Mouse (Mus musculus): ENCODE results near the gene Serpinb1c. TPM values are rescaled to one million over a fixed set of nuclear protein-coding genes. Genes with fewer than 3 reads are reported as not detected.

Serpinb1c gene
- polyA plus RNA-seq, 1 experiment from 2014 or later: not detected

DNA sequence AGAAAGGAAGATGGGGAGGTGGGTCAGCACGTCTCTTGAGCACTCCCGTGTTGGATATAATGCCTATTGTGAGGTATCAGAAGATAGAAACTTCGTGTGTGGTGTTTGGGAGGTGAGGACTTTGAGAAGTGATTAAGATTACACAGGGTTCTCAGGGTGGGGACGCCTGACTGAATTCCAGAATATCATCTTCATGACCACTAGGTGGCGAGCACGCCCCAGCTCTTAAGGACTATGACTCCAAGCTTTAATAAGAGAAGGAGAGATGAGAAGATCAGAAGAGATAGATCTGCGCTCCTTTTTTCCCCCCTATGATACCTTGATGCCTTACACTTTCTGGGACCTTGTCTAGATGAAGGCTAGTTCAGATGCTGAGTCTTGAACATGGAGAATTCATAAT, 46.0 kb downstream of the Serpinb1c start:
- Histone ChIP-seq H3K4me1 (replicated peaks; ENCODE audit: control insufficient read depth, insufficient read depth, low read length) (peaks cover 15% of the 10 kb centered on the region), H3K4me2 (ENCODE audit: low read depth, low read length) (no peak overlapping the region), H3K9ac (ENCODE audit: low read length) (no peak overlapping the region), H3K27me3 (ENCODE audit: control insufficient read depth, insufficient read depth, low read depth, low read length) (no peaks in the 10 kb centered on the region), H3K9me3 (ENCODE audit: control insufficient read depth, low read length) (no peaks in the 10 kb centered on the region), H3K27ac (ENCODE audit: low read length) (no peak overlapping the region), H3K4me3 (ENCODE audit: low read length) (no peak overlapping the region), H3K36me3 (ENCODE audit: control insufficient read depth, insufficient read depth, low read length) (no peaks in the 10 kb centered on the region)
- peak; percentile 60 for ATAC-seq (ENCODE audit: low read depth)
- 12% methylated on average over 7 of the region's 7 CpGs for WGBS

DNA sequence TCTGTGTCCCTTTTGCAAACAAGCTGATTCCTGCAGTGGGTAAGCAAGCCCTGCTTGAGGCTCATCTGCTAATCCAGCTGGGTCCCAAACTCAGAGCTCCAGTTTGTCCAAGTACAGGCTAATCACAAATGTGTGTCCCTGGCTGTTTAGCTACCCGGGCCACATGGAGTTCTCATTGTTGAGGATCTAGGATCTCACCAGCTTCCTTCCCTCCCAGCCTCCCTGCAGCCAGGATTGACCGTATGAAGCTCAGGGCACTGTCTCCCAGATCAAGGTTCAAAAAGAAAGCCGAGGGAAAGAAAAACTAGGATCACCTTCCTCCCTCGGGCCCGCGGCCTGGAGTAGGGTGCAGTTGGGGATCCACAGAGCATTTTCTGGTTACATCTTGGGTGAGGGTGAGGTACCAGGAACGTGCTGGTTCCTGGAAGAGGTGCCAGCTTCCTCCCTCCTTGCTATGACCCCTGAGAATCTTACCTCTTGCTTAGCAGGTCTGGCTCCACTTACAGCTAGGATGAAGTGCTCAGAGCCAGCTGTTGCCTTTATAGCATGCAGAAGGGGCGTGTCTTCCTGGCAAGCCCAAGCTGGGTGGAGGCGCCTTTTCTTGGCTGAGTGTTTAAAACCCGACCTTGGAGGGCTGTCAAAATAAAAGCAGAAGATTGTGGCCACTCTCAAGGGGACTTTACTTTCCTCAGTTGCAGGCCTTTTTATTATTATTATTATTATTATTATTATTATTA, 47.2 kb downstream of the Serpinb1c start, which contains the start of gene Serpinb1a:
Gene Serpinb1a, minus strand, starts transcription at position 518 of the 737 bp plus-strand sequence.
- WGBS: 50% methylated on average over 10 of the region's 10 CpGs
- Histone ChIP-seq H3K27me3 (ENCODE audit: control insufficient read depth, insufficient read depth, low read depth, low read length) (no peaks in the 10 kb centered on the region), H3K36me3 (ENCODE audit: control insufficient read depth, insufficient read depth, low read length) (no peaks in the 10 kb centered on the region), H3K9ac (ENCODE audit: low read length) (no peak within 1 kb of the TSS; the same call in 1 of the 2 replicates), H3K27ac (ENCODE audit: low read length) (no peak within 1 kb of the TSS), H3K4me1 (replicated peaks; ENCODE audit: control insufficient read depth, insufficient read depth, low read length) (peaks cover 15% of the 10 kb centered on the region), H3K9me3 (ENCODE audit: control insufficient read depth, low read length) (no peaks in the 10 kb centered on the region), H3K4me2 (ENCODE audit: low read depth, low read length) (no peak within 1 kb of the TSS), H3K4me3 (ENCODE audit: low read length) (no peak within 1 kb of the TSS)
- peak; percentile 82 for ATAC-seq (ENCODE audit: low read depth)

DNA sequence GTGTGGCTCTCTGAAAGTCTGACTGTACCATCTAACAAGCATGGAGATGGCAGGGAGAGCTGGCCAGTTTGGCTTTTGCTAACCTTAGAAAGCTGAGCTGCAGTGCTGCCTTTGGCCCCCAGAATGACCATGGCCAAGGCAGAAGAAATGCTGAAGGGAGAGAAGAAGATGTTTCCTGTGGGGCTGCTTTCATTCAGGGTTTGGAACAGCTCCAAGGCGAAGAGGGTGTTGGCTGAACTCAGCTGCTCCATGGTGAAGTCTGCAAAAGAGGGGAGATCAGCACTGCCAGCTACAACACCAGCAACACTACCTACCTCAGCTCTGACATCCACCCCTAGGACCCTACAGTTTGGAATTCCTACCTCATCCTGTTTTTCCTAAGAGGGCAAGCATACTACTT, 47.9 kb downstream of the Serpinb1c start:
- WGBS: 62% methylated on average over 1 of the region's 1 CpGs
- Histone ChIP-seq H3K4me1 (replicated peaks; ENCODE audit: control insufficient read depth, insufficient read depth, low read length) (peaks cover 15% of the 10 kb centered on the region), H3K27ac (ENCODE audit: low read length) (no peak overlapping the region), H3K9me3 (ENCODE audit: control insufficient read depth, low read length) (no peaks in the 10 kb centered on the region), H3K4me3 (ENCODE audit: low read length) (no peak overlapping the region), H3K9ac (ENCODE audit: low read length) (no peak overlapping the region), H3K36me3 (ENCODE audit: control insufficient read depth, insufficient read depth, low read length) (no peaks in the 10 kb centered on the region), H3K4me2 (ENCODE audit: low read depth, low read length) (no peak overlapping the region), H3K27me3 (ENCODE audit: control insufficient read depth, insufficient read depth, low read depth, low read length) (no peaks in the 10 kb centered on the region)
- ATAC-seq (ENCODE audit: low read depth): no peak

DNA sequence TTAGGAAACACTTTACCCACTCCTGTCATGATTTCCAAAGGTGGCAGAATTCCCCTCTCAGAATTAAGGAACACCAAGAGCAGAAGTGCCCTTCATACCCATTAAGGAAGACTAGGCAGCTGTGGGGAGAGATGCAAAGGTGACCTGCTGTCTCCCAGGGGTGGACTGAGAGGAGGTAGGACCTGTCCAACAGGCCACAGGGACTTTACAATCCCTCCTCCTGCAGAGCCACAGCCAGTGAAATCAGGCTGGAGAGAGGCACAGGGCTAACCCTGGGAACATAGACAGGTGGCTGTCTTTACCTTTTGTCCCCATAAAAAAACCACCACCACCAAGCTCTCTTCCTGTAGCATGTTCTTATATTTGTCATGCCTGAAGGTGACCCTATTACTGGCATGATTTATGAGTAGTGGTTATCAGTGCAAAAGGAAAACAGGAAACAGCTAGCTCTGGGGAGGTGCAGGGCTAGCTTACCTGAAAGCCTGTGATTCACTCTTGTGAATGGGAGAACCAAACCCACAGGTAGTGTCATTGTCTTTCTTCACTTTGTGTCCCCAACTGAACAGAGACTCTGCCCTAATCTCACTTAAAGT, 48.4 kb downstream of the Serpinb1c start:
- Histone ChIP-seq H3K9me3 (ENCODE audit: control insufficient read depth, low read length) (no peaks in the 10 kb centered on the region), H3K9ac (ENCODE audit: low read length) (no peak overlapping the region), H3K4me3 (ENCODE audit: low read length) (no peak overlapping the region), H3K27me3 (ENCODE audit: control insufficient read depth, insufficient read depth, low read depth, low read length) (no peaks in the 10 kb centered on the region), H3K27ac (ENCODE audit: low read length) (no peak overlapping the region), H3K4me2 (ENCODE audit: low read depth, low read length) (no peak overlapping the region), H3K36me3 (ENCODE audit: control insufficient read depth, insufficient read depth, low read length) (no peaks in the 10 kb centered on the region), H3K4me1 (replicated peaks; ENCODE audit: control insufficient read depth, insufficient read depth, low read length) (peaks cover 15% of the 10 kb centered on the region)
- ATAC-seq (ENCODE audit: low read depth): no peak

DNA sequence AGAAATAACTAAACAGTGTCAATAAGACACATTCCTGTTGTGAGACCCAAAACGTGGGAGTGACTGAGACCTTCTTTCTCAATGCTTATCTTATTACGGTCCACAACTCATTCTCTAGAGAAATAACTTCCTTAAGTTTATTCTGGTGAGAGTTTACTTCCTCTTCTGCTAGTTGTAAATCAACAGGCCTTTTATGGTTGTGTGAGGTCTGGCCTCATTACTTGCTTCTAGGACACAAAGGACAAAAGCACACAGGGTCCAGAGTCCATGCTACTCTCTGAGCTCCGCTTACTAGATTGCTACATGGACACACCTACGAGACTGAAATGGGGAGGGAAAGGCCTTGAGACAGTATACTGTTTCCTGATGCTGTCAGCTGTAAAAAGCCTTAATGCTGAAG, 48.9 kb downstream of the Serpinb1c start:
- Histone ChIP-seq H3K4me1 (replicated peaks; ENCODE audit: control insufficient read depth, insufficient read depth, low read length) (peaks cover 15% of the 10 kb centered on the region), H3K9me3 (ENCODE audit: control insufficient read depth, low read length) (no peaks in the 10 kb centered on the region), H3K36me3 (ENCODE audit: control insufficient read depth, insufficient read depth, low read length) (no peaks in the 10 kb centered on the region), H3K9ac (ENCODE audit: low read length) (no peak overlapping the region), H3K27ac (ENCODE audit: low read length) (no peak overlapping the region), H3K27me3 (ENCODE audit: control insufficient read depth, insufficient read depth, low read depth, low read length) (no peaks in the 10 kb centered on the region), H3K4me3 (ENCODE audit: low read length) (no peak overlapping the region), H3K4me2 (ENCODE audit: low read depth, low read length) (no peak overlapping the region)
- no peak for ATAC-seq (ENCODE audit: low read depth)
- WGBS: 50% methylated on average over 4 of the region's 4 CpGs

DNA sequence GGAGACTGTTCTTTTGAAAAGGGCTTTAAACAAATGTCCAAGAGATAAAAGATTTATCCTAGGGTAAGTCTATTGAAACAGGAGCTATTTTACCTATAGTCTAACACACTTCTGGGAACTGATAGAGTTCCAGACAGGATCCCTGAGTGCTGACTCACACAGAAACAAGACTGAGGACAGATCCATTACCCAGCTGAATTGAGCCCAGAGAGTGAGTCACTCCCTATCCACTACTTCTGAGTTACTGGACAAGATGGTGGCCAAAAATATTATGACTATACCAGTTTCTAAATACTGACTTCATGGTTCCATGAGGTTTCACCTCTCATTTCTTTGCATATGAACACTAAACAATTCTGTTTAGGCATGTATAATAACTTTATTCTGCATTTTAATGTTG, 51.8 kb downstream of the Serpinb1c start:
- ATAC-seq (ENCODE audit: low read depth): no peak
- Histone ChIP-seq H3K4me3 (ENCODE audit: low read length) (no peak overlapping the region), H3K36me3 (ENCODE audit: control insufficient read depth, insufficient read depth, low read length) (no peaks in the 10 kb centered on the region), H3K4me1 (replicated peaks; ENCODE audit: control insufficient read depth, insufficient read depth, low read length) (peaks cover 15% of the 10 kb centered on the region), H3K27ac (ENCODE audit: low read length) (no peak overlapping the region), H3K9me3 (ENCODE audit: control insufficient read depth, low read length) (no peaks in the 10 kb centered on the region), H3K4me2 (ENCODE audit: low read depth, low read length) (no peak overlapping the region), H3K27me3 (ENCODE audit: control insufficient read depth, insufficient read depth, low read depth, low read length) (no peaks in the 10 kb centered on the region), H3K9ac (ENCODE audit: low read length) (no peak overlapping the region)

DNA sequence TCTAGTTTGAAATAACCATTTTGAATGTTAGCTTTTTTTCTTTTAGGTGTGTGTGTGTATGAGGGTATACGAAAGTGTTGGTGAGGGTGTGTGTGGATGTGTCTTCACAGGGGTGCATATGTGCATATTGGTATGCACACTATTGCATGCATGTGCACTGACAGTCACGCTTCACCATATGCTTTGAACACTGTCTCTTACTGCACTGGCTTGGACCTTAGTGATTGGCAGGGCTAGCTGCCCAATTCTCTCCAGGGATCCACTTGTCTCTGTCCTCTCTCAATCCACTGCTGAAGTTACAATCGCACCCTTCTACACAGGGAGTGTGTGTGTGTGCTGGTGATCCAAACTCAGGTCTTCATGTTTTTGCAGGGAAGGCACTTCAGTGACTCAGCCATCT, 56.7 kb downstream of the Serpinb1c start:
- Histone ChIP-seq H3K4me1 (replicated peaks; ENCODE audit: control insufficient read depth, insufficient read depth, low read length) (no peaks in the 10 kb centered on the region), H3K9me3 (ENCODE audit: control insufficient read depth, low read length) (no peaks in the 10 kb centered on the region), H3K27me3 (ENCODE audit: control insufficient read depth, insufficient read depth, low read depth, low read length) (no peaks in the 10 kb centered on the region), H3K27ac (ENCODE audit: low read length) (no peak overlapping the region), H3K4me2 (ENCODE audit: low read depth, low read length) (no peak overlapping the region), H3K9ac (ENCODE audit: low read length) (no peak overlapping the region), H3K36me3 (ENCODE audit: control insufficient read depth, insufficient read depth, low read length) (no peaks in the 10 kb centered on the region), H3K4me3 (ENCODE audit: low read length) (no peak overlapping the region)
- 87% methylated on average over 3 of the region's 3 CpGs for WGBS
- no peak for ATAC-seq (ENCODE audit: low read depth)

DNA sequence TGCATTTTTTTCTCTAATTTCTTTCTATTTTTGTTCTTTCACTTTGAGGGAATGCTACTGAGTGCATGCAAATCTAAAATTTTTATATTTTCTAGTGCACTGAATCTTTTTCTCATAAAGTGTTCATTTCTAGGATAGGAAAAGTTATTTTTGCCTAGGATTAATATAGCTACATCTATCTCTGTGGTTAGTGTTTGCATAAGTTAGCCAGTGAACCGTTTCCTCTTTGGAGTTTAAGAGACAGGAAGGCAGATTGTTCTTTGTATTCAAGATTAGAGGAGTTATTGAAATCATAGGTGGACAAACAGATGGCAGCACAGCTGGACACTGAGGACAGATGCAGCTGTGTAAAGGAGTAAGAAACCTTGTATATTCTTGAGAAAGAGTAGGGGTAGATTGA, 58.7 kb downstream of the Serpinb1c start:
- no peak overlapping the region for H3K4me3 ChIP-seq (ENCODE audit: low read length)
- no peak overlapping the region for H3K4me2 ChIP-seq (ENCODE audit: low read depth, low read length)
- 20% methylated on average over 1 of the region's 1 CpGs for WGBS
- no peaks in the 10 kb centered on the region for H3K36me3 ChIP-seq (ENCODE audit: control insufficient read depth, insufficient read depth, low read length)
- no peak overlapping the region for H3K9ac ChIP-seq (ENCODE audit: low read length)
- no peaks in the 10 kb centered on the region for H3K27me3 ChIP-seq (ENCODE audit: control insufficient read depth, insufficient read depth, low read depth, low read length)
- no peaks in the 10 kb centered on the region for H3K4me1 ChIP-seq (replicated peaks; ENCODE audit: control insufficient read depth, insufficient read depth, low read length)
- no peak overlapping the region for H3K27ac ChIP-seq (ENCODE audit: low read length)
- no peaks in the 10 kb centered on the region for H3K9me3 ChIP-seq (ENCODE audit: control insufficient read depth, low read length)
- ATAC-seq (ENCODE audit: low read depth): no peak

DNA sequence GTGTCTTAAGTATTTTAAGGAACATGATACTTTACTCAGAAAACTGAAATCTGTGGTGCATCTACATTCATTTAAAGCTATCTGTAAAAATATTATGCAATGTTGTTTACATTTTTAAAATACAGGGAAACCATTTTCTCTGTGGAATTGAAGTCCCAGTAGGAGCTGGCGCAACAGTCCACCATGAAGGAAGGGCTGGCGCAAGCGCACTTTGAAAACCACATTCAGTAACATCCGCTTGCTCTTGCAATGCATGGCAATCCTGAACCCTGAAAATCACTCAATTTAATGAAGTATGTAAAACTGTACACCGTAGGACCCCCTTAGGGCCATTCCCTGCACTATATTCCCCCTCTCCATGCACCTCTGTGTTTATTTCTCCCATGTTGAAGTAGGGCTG, 63.5 kb downstream of the Serpinb1c start:
- H3K9ac ChIP-seq (ENCODE audit: low read length): no peak overlapping the region
- 86% methylated on average over 5 of the region's 5 CpGs for WGBS
- no peak overlapping the region for H3K4me2 ChIP-seq (ENCODE audit: low read depth, low read length)

More for the DNA sequence above, 63.5 kb downstream of the Serpinb1c start:
- Histone ChIP-seq H3K27ac (ENCODE audit: low read length) (no peak overlapping the region), H3K9me3 (ENCODE audit: control insufficient read depth, low read length) (no peaks in the 10 kb centered on the region), H3K4me3 (ENCODE audit: low read length) (no peak overlapping the region), H3K4me1 (replicated peaks; ENCODE audit: control insufficient read depth, insufficient read depth, low read length) (no peaks in the 10 kb centered on the region), H3K36me3 (ENCODE audit: control insufficient read depth, insufficient read depth, low read length) (no peaks in the 10 kb centered on the region), H3K27me3 (ENCODE audit: control insufficient read depth, insufficient read depth, low read depth, low read length) (no peaks in the 10 kb centered on the region)
- no peak for ATAC-seq (ENCODE audit: low read depth)

All from lung, embryonic 16.5 days (tissue).